Mouse (Mus musculus) intestine, embryonic 15.5 days (tissue): ENCODE measurements at regions not wholly inside any gene's neighbourhood (a gene's known extent, or its start where the extent isn't known, plus 50 kb on each side); places are given as distances from the start of the nearest gene placed in this dataset.
A peak's percentile ranks its signal among the peaks of the same experiment; 100 is the strongest.

ENCODE experiments used
- ATAC-seq: fragments of 200-750 bp; cut with Nextera tagmentation; 2 replicates; pipeline ENCODE4 v1.8.0; 2017; ENCODE audit warnings: moderate TSS enrichment, moderate library complexity
- H3K27ac ChIP-seq: fragments of 300-500 bp; sonication (generic); 2 replicates; pipeline ENCODE4 v1.5.1; 2015; ENCODE audit warnings: mild to moderate bottlenecking, inconsistent platforms
- H3K27me3 ChIP-seq: fragments of 300-500 bp; sonication (generic); replicated peaks from 2 replicates; pipeline ENCODE4 v1.6.1; 2015; ENCODE audit warnings: inconsistent platforms
- H3K36me3 ChIP-seq: fragments of 300-500 bp; sonication (generic); 2 replicates; pipeline ENCODE4 v1.6.1; 2015; ENCODE audit warnings: inconsistent platforms
- H3K4me1 ChIP-seq: fragments of 300-500 bp; sonication (generic); replicated peaks from 2 replicates; pipeline ENCODE4 v1.6.1; 2015; ENCODE audit warnings: inconsistent platforms
- H3K4me2 ChIP-seq: fragments of 300-500 bp; sonication (generic); replicated peaks from 2 replicates; pipeline ENCODE4 v1.6.1; 2015; ENCODE audit warnings: mild to moderate bottlenecking, inconsistent platforms
- H3K4me3 ChIP-seq: fragments of 300-500 bp; sonication (generic); replicated peaks from 2 replicates; pipeline ENCODE4 v1.5.1; 2015; ENCODE audit warnings: inconsistent platforms
- H3K9ac ChIP-seq: fragments of 300-500 bp; sonication (generic); 2 replicates; pipeline ENCODE4 v1.6.1; 2015; ENCODE audit warnings: inconsistent platforms
- H3K9me3 ChIP-seq: fragments of 300-500 bp; sonication (generic); 2 replicates; pipeline ENCODE4 v1.6.1; 2016; ENCODE audit warnings: inconsistent platforms
- WGBS: fragments of 180-500 bp; shearing (Covaris S2); methylation state at CpG from one replicate; pipeline ENCODE4 v1.1.7; 2015; 5-methylcytosine and 5-hydroxymethylcytosine counted together

- H3K9me3 ChIP-seq, result no peaks in the 10 kb centered on the region
- no peak for ATAC-seq
- H3K4me1 ChIP-seq, result no peaks in the 10 kb centered on the region
- 56% methylated on average over 4 of the region's 4 CpGs for WGBS
- no peaks in the 10 kb centered on the region for H3K36me3 ChIP-seq
- H3K4me3 ChIP-seq, result no peak overlapping the region
- H3K4me2 ChIP-seq, result no peak overlapping the region
- no peaks in the 10 kb centered on the region for H3K27me3 ChIP-seq
- H3K27ac ChIP-seq, result no peak overlapping the region
- H3K9ac ChIP-seq, result no peak overlapping the region
These were observed 63.6 kb upstream of the Tspan5 start for GRCm38 (mm10) chr3:138678351-138678750.

- 27% methylated on average over 11 of the region's 11 CpGs for WGBS
- Histone ChIP-seq H3K4me3 (no peak overlapping the region), H3K9ac (no peak overlapping the region), H3K4me2 (no peak overlapping the region), H3K4me1 (no peaks in the 10 kb centered on the region; the same call in 1 of the 2 replicates), H3K9me3 (no peaks in the 10 kb centered on the region), H3K36me3 (no peaks in the 10 kb centered on the region), H3K27me3 (no peaks in the 10 kb centered on the region), H3K27ac (no peak overlapping the region)
- peak; percentile 36; the same call in 1 of the 2 replicates for ATAC-seq
These were observed 55.3 kb upstream of the Tspan5 start for GRCm38 (mm10) chr3:138686636-138687230.

- Histone ChIP-seq H3K27ac (no peak overlapping the region), H3K4me1 (no peaks in the 10 kb centered on the region; the same call in 1 of the 2 replicates), H3K4me2 (no peak overlapping the region), H3K4me3 (no peak overlapping the region), H3K27me3 (no peaks in the 10 kb centered on the region), H3K9me3 (no peaks in the 10 kb centered on the region), H3K36me3 (no peaks in the 10 kb centered on the region), H3K9ac (no peak overlapping the region)
- WGBS, result 95% methylated on average over 5 of the region's 5 CpGs
- ATAC-seq, result no peak
These were observed 53.4 kb upstream of the Tspan5 start for GRCm38 (mm10) chr3:138688606-138689005.
